Mouse (Mus musculus) liver, postnatal 0 days (tissue): Measurements from ENCODE around the gene Fbxw9. TPM values are rescaled to one million over a fixed set of nuclear protein-coding genes. Genes with fewer than 3 reads are reported as not detected.

Experiments
- ATAC-seq: fragments of 200-750 bp; cut with Nextera tagmentation; 2 replicates; pipeline ENCODE4 v1.8.0; 2017; ENCODE audit warnings: mild to moderate bottlenecking, moderate library complexity
- DNase-seq: peaks from one replicate; pipeline ENCODE4 v3.0.0-alpha.2; 2016
- H3K27ac ChIP-seq: fragments of 300-500 bp; sonication (generic); 2 replicates; pipeline ENCODE4 v1.5.1; 2014; ENCODE audit warnings: antibody characterized with exemption, moderate library complexity, mild to moderate bottlenecking, low read depth
- H3K27me3 ChIP-seq: fragments of 300-500 bp; sonication (generic); 2 replicates; pipeline ENCODE4 v1.6.1; 2014; ENCODE audit warnings: low read length, control low read depth, mixed read lengths; ENCODE audit not compliant: insufficient read depth
- H3K36me3 ChIP-seq: fragments of 300-500 bp; sonication (generic); replicated peaks from 2 replicates; pipeline ENCODE4 v1.6.1; 2014; ENCODE audit warnings: mild to moderate bottlenecking, control low read depth, low read length, moderate library complexity, mixed read lengths; ENCODE audit not compliant: insufficient read depth
- H3K4me1 ChIP-seq: fragments of 300-500 bp; sonication (generic); 2 replicates; pipeline ENCODE4 v1.6.1; 2014; ENCODE audit warnings: antibody characterized with exemption, mild to moderate bottlenecking, control low read depth; ENCODE audit not compliant: insufficient read depth
- H3K4me2 ChIP-seq: fragments of 300-500 bp; sonication (generic); 2 replicates; pipeline ENCODE4 v1.6.1; 2014; ENCODE audit warnings: low read depth, mild to moderate bottlenecking, low read length, moderate library complexity, mixed read lengths
- H3K4me3 ChIP-seq: fragments of 300-500 bp; sonication (generic); 2 replicates; pipeline ENCODE4 v1.5.1; 2014; ENCODE audit warnings: low read depth, low read length
- H3K9ac ChIP-seq: fragments of 300-500 bp; sonication (generic); replicated peaks from 2 replicates; pipeline ENCODE4 v1.6.1; 2014; ENCODE audit warnings: mild to moderate bottlenecking, moderate library complexity
- H3K9me3 ChIP-seq: fragments of 300-500 bp; sonication (generic); 2 replicates; pipeline ENCODE4 v1.6.1; 2016; ENCODE audit warnings: mild to moderate bottlenecking, control low read depth, low read length, mixed read lengths
- CTCF ChIP-seq: sonication (generic); IDR thresholded peaks from 2 replicates; pipeline ENCODE4 v1.5.1; 2016; ENCODE audit warnings: antibody characterized with exemption, low read depth
- EP300 ChIP-seq: IDR thresholded peaks from 2 replicates; pipeline ENCODE4 v1.6.1; 2016; ENCODE audit warnings: antibody characterized with exemption, low read depth, mild to moderate bottlenecking
- WGBS: fragments of 180-500 bp; shearing (Covaris S2); extraction: QIAGEN DNeasy Blood & Tissue Kit; methylation state at CpG from one replicate; pipeline ENCODE4 v1.1.7; 2014; ENCODE audit not compliant: insufficient replicate concordance; 5-methylcytosine and 5-hydroxymethylcytosine counted together
- polyA plus RNA-seq: library from polyadenylated mRNA; unstranded; fragments of >200 nt; fragmentation: Nextera tagmentation; extraction: Ambion mirVana; gene quantifications from 2 replicates; pipeline ENCODE4 v1.2.1, GENCODE M21; 2015

Gene Fbxw9
- polyA plus RNA-seq, 1 experiment from 2014 or later, result 14.4 TPM

GRCm38 (mm10) chr8:85029271-85029670 lies 30.6 kb upstream of the Fbxw9 start:
- no peaks in the 10 kb centered on the region for H3K9me3 ChIP-seq
- peak overlapping the region; percentile 91; the same call in 1 of the 2 replicates for H3K4me2 ChIP-seq
- no peak overlapping the region for H3K27ac ChIP-seq
- DNase-seq (peak; percentile 14), ATAC-seq (no peak)
- WGBS, result 88% methylated on average over 14 of the region's 14 CpGs
- H3K36me3 ChIP-seq, result peaks cover 38% of the 10 kb centered on the region
- TF ChIP-seq EP300 (no peak), CTCF (no peak)
- H3K4me3 ChIP-seq, result peak overlapping the region; percentile 95; the same call in 1 of the 2 replicates
- no peaks in the 10 kb centered on the region for H3K27me3 ChIP-seq
- H3K4me1 ChIP-seq, result peaks cover 39% of the 10 kb centered on the region
- peak overlapping the region; percentile 98; the same call in 1 of the 2 replicates for H3K9ac ChIP-seq

DNA sequence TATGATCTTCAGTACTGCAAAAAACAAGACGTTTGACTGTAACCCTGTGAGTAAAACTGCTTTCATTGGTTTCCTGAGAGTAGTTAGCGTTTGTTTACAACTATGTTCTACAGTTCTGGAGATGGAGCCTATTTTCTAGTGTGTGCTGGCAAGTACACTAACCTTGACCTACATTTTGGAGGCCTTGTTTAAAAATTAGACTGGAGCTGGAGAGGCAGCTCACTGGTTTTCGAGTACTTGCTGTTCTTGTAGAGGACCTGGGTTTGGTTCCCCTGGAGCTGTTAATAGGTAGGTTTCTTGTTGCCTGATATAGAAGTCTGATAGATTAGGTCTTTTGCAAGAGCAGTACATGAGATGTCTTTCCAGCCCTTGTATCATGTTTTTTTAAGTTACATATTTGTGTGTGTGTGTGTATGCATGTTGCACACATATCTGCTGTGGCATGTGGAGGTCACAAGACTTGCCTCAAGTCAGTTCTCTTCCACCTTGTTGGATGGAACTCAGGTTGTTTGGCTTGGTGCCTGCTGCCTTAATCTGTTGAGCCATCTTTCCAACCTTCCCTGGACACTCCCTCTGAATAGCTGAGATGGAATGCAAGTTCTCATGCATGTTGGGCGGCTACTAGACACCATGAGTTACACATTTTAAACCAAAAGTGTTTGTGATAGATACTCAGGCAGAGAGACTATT lies 27.1 kb upstream of the Fbxw9 start:
- Histone ChIP-seq H3K9me3 (no peaks in the 10 kb centered on the region), H3K4me3 (no peak overlapping the region), H3K4me2 (no peak overlapping the region), H3K27me3 (no peaks in the 10 kb centered on the region), H3K4me1 (peaks cover 40% of the 10 kb centered on the region), H3K9ac (no peak overlapping the region), H3K27ac (peak overlapping the region; percentile 39), H3K36me3 (peaks cover 38% of the 10 kb centered on the region)
- DNase-seq (no peak), ATAC-seq (no peak)
- TF ChIP-seq CTCF (no peak), EP300 (no peak)
- WGBS, result 70% methylated on average over 4 of the region's 4 CpGs

DNA sequence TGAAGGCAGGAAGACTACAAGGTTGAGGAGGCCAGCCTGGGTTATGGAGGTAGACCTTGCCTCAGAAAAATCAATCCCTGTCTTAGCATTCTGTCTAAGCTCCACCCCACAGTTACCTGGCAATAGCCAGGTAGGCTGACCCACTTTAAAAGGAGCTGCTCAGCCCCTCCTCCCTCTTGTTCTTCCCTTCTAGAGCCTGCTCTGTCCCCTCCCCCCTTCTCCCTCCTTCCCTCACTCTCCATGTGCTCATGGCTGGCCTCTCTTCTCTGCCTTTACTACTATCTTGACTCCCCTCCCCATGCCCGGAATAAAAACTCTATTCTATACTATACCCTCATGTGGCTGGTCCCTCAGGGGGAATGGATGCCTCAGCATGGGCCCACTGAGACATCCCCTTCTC lies 26.0 kb upstream of the Fbxw9 start:
- no peak overlapping the region for H3K9ac ChIP-seq
- H3K4me1 ChIP-seq, result peaks cover 40% of the 10 kb centered on the region
- no peak for TF ChIP-seq EP300
- no peak for TF ChIP-seq CTCF
- WGBS, result 50% methylated on average over 1 of the region's 1 CpGs
- H3K4me3 ChIP-seq, result no peak overlapping the region
- DNase-seq (no peak), ATAC-seq (no peak)
- H3K27ac ChIP-seq, result peak overlapping the region; percentile 34; the same call in 1 of the 2 replicates
- peak overlapping the region; percentile 92; the same call in 1 of the 2 replicates for H3K4me2 ChIP-seq
- H3K9me3 ChIP-seq, result no peaks in the 10 kb centered on the region
- no peaks in the 10 kb centered on the region for H3K27me3 ChIP-seq
- H3K36me3 ChIP-seq, result peaks cover 38% of the 10 kb centered on the region

DNA sequence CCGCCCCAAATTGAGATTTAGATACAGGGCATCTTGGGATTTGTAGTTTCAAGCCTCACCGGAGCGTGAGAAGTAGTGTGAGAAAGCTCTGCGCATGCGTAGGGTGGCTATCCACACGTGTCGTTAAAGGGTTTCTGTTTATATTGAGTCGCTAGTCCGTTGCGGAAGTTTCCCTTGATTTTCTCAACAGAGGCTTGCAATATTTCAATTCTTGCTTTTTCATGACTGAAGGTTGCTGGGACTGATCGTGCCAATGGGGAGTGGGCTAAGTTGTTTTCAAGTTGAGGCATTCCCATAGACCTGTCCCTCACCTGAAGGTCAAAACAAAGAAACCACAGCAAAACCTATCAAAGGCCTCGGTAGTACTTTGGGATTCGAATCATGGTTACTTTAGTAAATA lies 25.1 kb upstream of the Fbxw9 start:
- ATAC-seq (no peak), DNase-seq (peak; percentile 85)
- Histone ChIP-seq H3K27ac (peak overlapping the region; percentile 90), H3K9me3 (no peaks in the 10 kb centered on the region), H3K4me3 (peak overlapping the region; percentile 72), H3K4me2 (peak overlapping the region; percentile 92), H3K4me1 (peaks cover 38% of the 10 kb centered on the region), H3K36me3 (peaks cover 32% of the 10 kb centered on the region), H3K9ac (peak overlapping the region; percentile 78), H3K27me3 (no peaks in the 10 kb centered on the region)
- under 1% methylated on average over 13 of the region's 13 CpGs for WGBS
- no peak for TF ChIP-seq CTCF
- no peak for TF ChIP-seq EP300

DNA sequence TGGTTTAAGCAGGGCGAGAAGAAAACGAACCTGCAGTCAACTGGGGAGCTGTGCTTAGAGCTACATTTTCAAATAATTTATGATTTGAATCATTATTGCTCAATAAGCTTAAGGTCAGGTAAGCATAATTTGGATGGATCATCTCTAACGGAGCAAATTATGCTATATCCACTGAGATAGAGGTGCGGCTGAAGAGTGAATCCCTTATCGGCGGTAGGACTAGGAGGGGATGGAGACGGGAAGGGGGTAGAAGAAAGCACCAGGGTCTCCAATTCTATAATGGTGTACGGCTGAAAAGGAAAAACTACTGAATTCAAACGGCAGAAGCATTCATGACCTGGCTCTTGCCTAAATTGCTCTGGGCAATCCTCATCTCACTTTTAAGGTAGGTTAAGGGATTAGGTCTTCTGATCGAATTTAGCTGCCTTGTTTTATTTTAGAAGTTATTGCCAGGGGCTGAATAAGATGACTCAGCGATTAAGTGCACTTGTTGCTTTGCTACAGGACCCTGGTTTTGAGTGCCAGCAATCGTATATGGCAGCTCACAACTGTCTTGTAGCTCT lies 24.6 kb upstream of the Fbxw9 start:
- H3K27ac ChIP-seq, result peak overlapping the region; percentile 90
- DNase-seq (no peak), ATAC-seq (no peak)
- 5% methylated on average over 12 of the region's 12 CpGs for WGBS
- no peaks in the 10 kb centered on the region for H3K9me3 ChIP-seq
- peaks cover 38% of the 10 kb centered on the region for H3K4me1 ChIP-seq
- peaks cover 28% of the 10 kb centered on the region for H3K36me3 ChIP-seq
- TF ChIP-seq CTCF (no peak), EP300 (no peak)
- H3K4me3 ChIP-seq, result peak overlapping the region; percentile 72
- H3K4me2 ChIP-seq, result peak overlapping the region; percentile 92
- H3K9ac ChIP-seq, result peak overlapping the region; percentile 78
- no peaks in the 10 kb centered on the region for H3K27me3 ChIP-seq

DNA sequence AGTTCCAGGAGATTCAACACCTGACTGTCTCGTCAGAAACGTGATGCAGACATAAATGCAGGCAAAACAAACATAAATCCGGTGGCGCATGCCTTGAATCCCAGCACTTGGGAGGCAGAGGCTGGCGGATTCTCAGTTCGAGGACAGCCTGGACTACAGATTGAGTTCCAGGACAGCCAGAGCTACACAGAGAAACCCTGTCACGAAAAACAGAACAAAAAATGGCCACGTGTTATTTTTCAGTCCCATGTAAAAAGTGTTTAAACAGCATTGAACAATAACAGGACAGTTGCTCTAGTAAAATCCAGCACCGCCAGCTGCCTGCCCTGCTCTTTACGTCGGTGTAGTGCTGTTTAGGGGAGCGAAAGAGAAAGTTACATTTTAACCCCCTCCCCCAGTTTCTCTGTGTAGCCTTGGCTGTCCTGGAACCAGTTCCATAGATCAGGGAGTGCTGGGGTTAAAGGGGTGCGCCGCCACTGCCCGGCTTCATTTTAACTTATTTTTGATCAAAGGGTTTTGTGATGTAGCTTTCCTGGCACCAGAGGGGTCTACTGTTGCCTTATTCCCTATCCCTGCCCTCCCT lies 24.0 kb upstream of the Fbxw9 start:
- Histone ChIP-seq H3K4me3 (peak overlapping the region; percentile 72), H3K36me3 (peaks cover 28% of the 10 kb centered on the region), H3K27me3 (no peaks in the 10 kb centered on the region), H3K27ac (peak overlapping the region; percentile 90), H3K9me3 (no peaks in the 10 kb centered on the region), H3K9ac (peak overlapping the region; percentile 78), H3K4me2 (peak overlapping the region; percentile 92), H3K4me1 (peaks cover 38% of the 10 kb centered on the region)
- peak; percentile 42 for DNase-seq
- TF ChIP-seq EP300 (no peak), CTCF (no peak)
- peak; percentile 15 for ATAC-seq
- 2% methylated on average over 15 of the region's 15 CpGs for WGBS
